Mouse (Mus musculus) heart, embryonic 14.5 days (tissue): ENCODE data around the gene Snrnp35. TPM values are rescaled to one million over a fixed set of nuclear protein-coding genes. Genes with fewer than 3 reads are reported as not detected.

Experiments used
- ATAC-seq: fragments of 200-750 bp; cut with Nextera tagmentation; 2 replicates; pipeline ENCODE4 v1.8.0; 2017; ENCODE audit warnings: low read depth, moderate TSS enrichment; ENCODE audit not compliant: insufficient number of reproducible peaks, insufficient read depth, low FRiP score
- H3K27ac ChIP-seq, 2 experiments: fragments of 200-500 bp in 1 of 2; fragments of 300-500 bp in 1 of 2; sonication (generic) in 1 of 2; replicated peaks in 1 of 2; 2 replicates each; pipeline ENCODE4 v1.5.1; 2012 to 2014; ENCODE audit warnings: low read depth in 2 of 2, low read length in 2 of 2, control low read depth in 1 of 2, mild to moderate bottlenecking in 1 of 2, mixed read lengths in 1 of 2; ENCODE audit not compliant: control insufficient read depth in 1 of 2, insufficient read depth in 1 of 2
- H3K27me3 ChIP-seq: fragments of 300-500 bp; sonication (generic); 2 replicates; pipeline ENCODE4 v1.6.1; 2014; ENCODE audit warnings: mild to moderate bottlenecking, low read length, control low read depth; ENCODE audit not compliant: control insufficient read depth, insufficient read depth
- H3K36me3 ChIP-seq: fragments of 300-500 bp; sonication (generic); 2 replicates; pipeline ENCODE4 v1.6.1; 2014; ENCODE audit warnings: mild to moderate bottlenecking, control low read depth, low read length, mixed read lengths; ENCODE audit not compliant: control insufficient read depth, insufficient read depth
- H3K4me1 ChIP-seq, 2 experiments: fragments of 200-500 bp in 1 of 2; fragments of 300-500 bp in 1 of 2; sonication (generic) in 1 of 2; 2 replicates each; pipeline ENCODE4 v1.6.1; 2012 to 2014; ENCODE audit warnings: low read length in 2 of 2, control low read depth in 1 of 2, mixed read lengths in 1 of 2; ENCODE audit not compliant: control insufficient read depth in 2 of 2, insufficient read depth in 2 of 2
- H3K4me2 ChIP-seq: fragments of 300-500 bp; sonication (generic); 2 replicates; pipeline ENCODE4 v1.6.1; 2014; ENCODE audit warnings: mild to moderate bottlenecking, low read length
- H3K4me3 ChIP-seq, 2 experiments: fragments of 200-500 bp in 1 of 2; fragments of 300-500 bp in 1 of 2; sonication (generic) in 1 of 2; 2 replicates each; pipeline ENCODE4 v1.5.1; 2012 to 2014; ENCODE audit warnings: low read length in 2 of 2, mild to moderate bottlenecking in 2 of 2, control low read depth in 1 of 2, low read depth in 1 of 2, moderate library complexity in 1 of 2; ENCODE audit not compliant: control insufficient read depth in 1 of 2, insufficient read depth in 1 of 2
- H3K9ac ChIP-seq: fragments of 300-500 bp; sonication (generic); 2 replicates; pipeline ENCODE4 v1.6.1; 2014; ENCODE audit warnings: mild to moderate bottlenecking, low read length
- H3K9me3 ChIP-seq: fragments of 300-500 bp; sonication (generic); 2 replicates; pipeline ENCODE4 v1.6.1; 2016; ENCODE audit warnings: low read length, control low read depth; ENCODE audit not compliant: control insufficient read depth
- WGBS: fragments of 180-500 bp; shearing (Covaris S2); extraction: QIAGEN DNeasy Blood & Tissue Kit; methylation state at CpG from one replicate; pipeline ENCODE4 v1.1.7; 2014; 5-methylcytosine and 5-hydroxymethylcytosine counted together
- polyA plus RNA-seq: library from polyadenylated mRNA; unstranded; fragments of >200 nt; fragmentation: Nextera tagmentation; extraction: Ambion mirVana; gene quantifications from 2 replicates; pipeline ENCODE4 v1.2.1, GENCODE M21; 2014

Gene Snrnp35
- polyA plus RNA-seq, 1 experiment from 2014 or later = 11.5 TPM

DNA sequence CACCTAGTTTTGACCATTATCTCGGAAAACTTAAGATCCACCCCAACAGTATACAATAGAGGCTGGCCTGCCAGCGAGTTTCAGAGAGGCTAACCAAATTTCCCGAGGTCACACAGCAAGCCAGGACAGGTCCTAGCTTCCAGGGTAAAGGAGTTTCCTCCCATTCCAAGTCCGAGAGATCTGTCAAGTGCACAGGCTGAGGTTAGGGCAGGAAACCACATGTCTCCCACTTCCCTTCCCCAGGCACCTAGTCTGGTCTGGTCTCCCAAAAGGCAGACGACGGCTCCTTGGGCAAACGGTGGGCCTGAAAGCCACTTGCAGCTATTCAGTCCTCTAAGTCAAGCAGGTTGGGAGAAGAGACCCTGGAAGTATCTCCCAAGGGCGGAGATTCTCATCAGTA, 46.8 kb downstream of the Snrnp35 start:
- Histone ChIP-seq H3K4me3 (peak overlapping the region; percentile 72 to 85), H3K9me3 (no peaks in the 10 kb centered on the region), H3K36me3 (peaks cover 9% of the 10 kb centered on the region; the same call in 1 of the 2 replicates), H3K27ac (peak overlapping the region; percentile 39 to 89), H3K9ac (peak overlapping the region; percentile 88), H3K27me3 (no peaks in the 10 kb centered on the region), H3K4me1 (peaks cover 24 to 33% of the 10 kb centered on the region in 2 experiments), H3K4me2 (peak overlapping the region; percentile 93)
- 50% methylated on average over 8 of the region's 8 CpGs for WGBS
- no peak for ATAC-seq

GRCm38 (mm10) chr5:124530655-124531582, 48.0 kb downstream of the Snrnp35 start, which contains the start of gene Rilpl1:
Gene Rilpl1 (minus strand): TSS chr5:124531391.
- Histone ChIP-seq H3K9me3 (no peaks in the 10 kb centered on the region), H3K36me3 (peaks cover 8% of the 10 kb centered on the region; the same call in 1 of the 2 replicates), H3K27ac (peak within 1 kb of the TSS; percentile 77 to 89)

GRCm38 (mm10) chr5:124531583-124531930, 48.6 kb downstream of the Snrnp35 start:
- Histone ChIP-seq H3K27ac (peak overlapping the region; percentile 77 to 89), H3K4me2 (peak overlapping the region; percentile 93), H3K4me3 (peak overlapping the region; percentile 72 to 85), H3K9me3 (no peaks in the 10 kb centered on the region), H3K36me3 (0 out of 2 replicates have a peak, but pooled peaks cover 2% of the 10 kb centered on the region), H3K9ac (peak overlapping the region; percentile 88), H3K27me3 (no peaks in the 10 kb centered on the region), H3K4me1 (peaks cover 24 to 34% of the 10 kb centered on the region in 2 experiments)
- 13% methylated on average over 14 of the region's 14 CpGs for WGBS
- ATAC-seq = 0 out of 2 replicates have a peak, but pooled peaks have one; percentile 7

More at GRCm38 (mm10) chr5:124530655-124531582, 48.0 kb downstream of the Snrnp35 start, which contains the start of gene Rilpl1:
- Histone ChIP-seq H3K9ac (peak within 1 kb of the TSS; percentile 88), H3K4me1 (peaks cover 24 to 33% of the 10 kb centered on the region in 2 experiments), H3K27me3 (no peaks in the 10 kb centered on the region), H3K4me3 (peak within 1 kb of the TSS; percentile 72 to 85), H3K4me2 (peak within 1 kb of the TSS; percentile 93)
- ATAC-seq = peak; percentile 84
- WGBS = under 1% methylated on average over 85 of the region's 96 CpGs

DNA sequence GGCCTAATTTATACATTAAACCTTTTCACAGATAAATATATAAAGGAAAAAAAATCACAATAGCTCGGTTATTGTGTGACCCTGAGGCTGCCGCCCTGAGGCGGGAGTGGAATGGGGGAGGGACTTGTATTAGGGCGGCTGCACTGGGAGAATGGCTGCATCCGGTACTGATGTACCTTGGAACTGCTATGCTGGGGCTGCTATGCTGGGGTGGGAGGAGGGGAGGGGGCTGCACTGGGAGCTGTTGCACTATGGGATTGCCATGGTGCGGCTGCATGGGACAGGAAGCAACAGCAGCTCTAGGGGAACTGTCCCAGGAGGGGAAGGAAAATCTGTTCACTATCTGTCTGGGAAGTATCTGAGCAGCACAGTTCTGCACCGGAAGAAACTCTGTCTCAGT, 49.5 kb downstream of the Snrnp35 start:
- no peaks in the 10 kb centered on the region for H3K27me3 ChIP-seq
- no peaks in the 10 kb centered on the region for H3K36me3 ChIP-seq
- peak; percentile 24; the same call in 1 of the 2 replicates for ATAC-seq
- H3K9me3 ChIP-seq = no peaks in the 10 kb centered on the region
- peaks cover 28 to 42% of the 10 kb centered on the region in 2 experiments for H3K4me1 ChIP-seq
- H3K27ac ChIP-seq = peak overlapping the region in 1 of 2 experiments; percentile 89; a peak in 2 of 4 replicates
- H3K9ac ChIP-seq = no peak overlapping the region
- H3K4me2 ChIP-seq = no peak overlapping the region
- H3K4me3 ChIP-seq = no peak overlapping the region
- WGBS = 41% methylated on average over 7 of the region's 7 CpGs

GRCm38 (mm10) chr5:124535016-124535415, 52.1 kb downstream of the Snrnp35 start:
- 40% methylated on average over 5 of the region's 5 CpGs for WGBS
- Histone ChIP-seq H3K9ac (no peak overlapping the region), H3K27ac (no peak overlapping the region), H3K9me3 (no peaks in the 10 kb centered on the region), H3K36me3 (no peaks in the 10 kb centered on the region), H3K4me3 (no peak overlapping the region), H3K27me3 (no peaks in the 10 kb centered on the region), H3K4me1 (peaks cover 13 to 21% of the 10 kb centered on the region in 2 experiments), H3K4me2 (no peak overlapping the region)
- no peak for ATAC-seq

- Histone ChIP-seq H3K4me2 (peak overlapping the region; percentile 64), H3K4me1 (peaks cover 7 to 15% of the 10 kb centered on the region in 2 experiments), H3K36me3 (no peaks in the 10 kb centered on the region), H3K9me3 (no peaks in the 10 kb centered on the region), H3K27me3 (no peaks in the 10 kb centered on the region), H3K27ac (peak overlapping the region; percentile 71 to 87), H3K9ac (peak overlapping the region; percentile 66), H3K4me3 (peak overlapping the region; percentile 25 to 37)
- WGBS = 2% methylated on average over 17 of the region's 17 CpGs
- ATAC-seq = no peak
Observed at GRCm38 (mm10) chr5:124536776-124537175, 53.8 kb downstream of the Snrnp35 start.

DNA sequence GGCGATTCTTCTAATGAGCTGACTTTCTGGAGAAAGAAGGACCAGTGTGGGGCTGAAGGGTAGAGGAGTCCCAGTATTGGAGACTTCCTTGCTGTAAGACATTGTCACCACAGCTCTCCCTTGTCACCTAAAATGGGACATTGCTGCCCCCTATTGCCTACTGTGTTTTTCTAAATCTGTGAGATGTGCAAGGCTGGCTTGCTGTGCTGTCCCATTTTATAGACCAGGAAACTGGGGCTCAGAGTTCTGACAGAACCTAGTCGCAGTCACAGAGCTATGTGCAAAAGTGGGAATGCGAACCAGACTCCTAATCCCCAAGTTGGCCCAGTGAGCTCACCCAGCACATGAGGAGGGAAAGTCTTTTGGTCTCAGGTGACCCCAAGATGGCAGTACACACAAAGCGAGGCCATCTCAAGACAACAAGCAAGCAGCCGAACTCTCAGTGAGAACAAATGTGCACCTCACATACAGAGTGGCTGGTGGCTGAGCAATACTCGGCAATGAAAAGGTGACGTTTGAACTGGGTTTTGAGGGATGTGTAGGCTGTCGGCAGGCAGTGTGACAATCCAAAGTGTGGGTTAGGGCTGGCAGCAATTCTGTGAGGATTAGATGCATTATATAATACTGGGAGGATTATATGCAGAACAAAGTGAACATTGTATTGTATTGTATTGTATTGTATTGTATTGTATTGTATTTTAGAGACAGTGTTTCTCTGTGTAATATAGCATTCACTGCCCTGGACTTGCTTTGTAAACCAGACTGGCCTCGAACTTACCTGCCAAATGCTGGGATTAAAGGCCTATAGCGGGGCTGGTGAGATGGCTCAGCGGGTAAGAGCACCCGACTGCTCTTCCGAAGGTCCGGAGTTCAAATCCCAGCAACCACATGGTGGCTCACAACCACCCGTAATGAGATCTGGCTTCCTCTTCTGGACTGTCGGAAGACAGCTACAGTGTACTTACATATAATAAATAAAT, 56.2 kb downstream of the Snrnp35 start:
- 77% methylated on average over 15 of the region's 16 CpGs for WGBS

More for the DNA sequence above, 56.2 kb downstream of the Snrnp35 start:
- Histone ChIP-seq H3K4me3 (no peak overlapping the region), H3K9me3 (no peaks in the 10 kb centered on the region), H3K36me3 (peaks cover 20% of the 10 kb centered on the region), H3K27me3 (no peaks in the 10 kb centered on the region), H3K4me2 (no peak overlapping the region), H3K9ac (no peak overlapping the region), H3K27ac (no peak overlapping the region), H3K4me1 (peaks cover 9 to 23% of the 10 kb centered on the region in 2 experiments)
- no peak for ATAC-seq
